Mouse (Mus musculus) midbrain, embryonic 16.5 days (tissue): ENCODE data around the gene Creld2. TPM values are rescaled to one million over a fixed set of nuclear protein-coding genes. Genes with fewer than 3 reads are reported as not detected.

Experiments used
- ATAC-seq: fragments of 200-750 bp; cut with Nextera tagmentation; 2 replicates; pipeline ENCODE4 v1.8.0; 2017; ENCODE audit warnings: moderate TSS enrichment
- H3K27ac ChIP-seq: fragments of 300-500 bp; sonication (generic); 2 replicates; pipeline ENCODE4 v1.5.1; 2014; ENCODE audit warnings: mild to moderate bottlenecking, low read length, mixed read lengths
- H3K27me3 ChIP-seq: fragments of 300-500 bp; sonication (generic); 2 replicates; pipeline ENCODE4 v1.6.1; 2014; ENCODE audit warnings: low read depth, low read length, mixed read lengths; ENCODE audit not compliant: control insufficient read depth, insufficient read depth
- H3K36me3 ChIP-seq: fragments of 300-500 bp; sonication (generic); 2 replicates; pipeline ENCODE4 v1.6.1; 2014; ENCODE audit warnings: mild to moderate bottlenecking, low read length, moderate library complexity, mixed read lengths; ENCODE audit not compliant: control insufficient read depth, insufficient read depth
- H3K4me1 ChIP-seq: fragments of 300-500 bp; sonication (generic); 2 replicates; pipeline ENCODE4 v1.6.1; 2014; ENCODE audit warnings: mild to moderate bottlenecking, low read length, mixed read lengths; ENCODE audit not compliant: control insufficient read depth, insufficient read depth
- H3K4me2 ChIP-seq: fragments of 300-500 bp; sonication (generic); 2 replicates; pipeline ENCODE4 v1.6.1; 2014; ENCODE audit warnings: mild to moderate bottlenecking, low read length, mixed read lengths
- H3K4me3 ChIP-seq: fragments of 300-500 bp; sonication (generic); 2 replicates; pipeline ENCODE4 v1.5.1; 2014; ENCODE audit warnings: low read depth, mild to moderate bottlenecking, low read length, moderate library complexity, mixed read lengths
- H3K9ac ChIP-seq: fragments of 300-500 bp; sonication (generic); 2 replicates; pipeline ENCODE4 v1.6.1; 2014; ENCODE audit warnings: low read depth, low read length, mixed read lengths
- H3K9me3 ChIP-seq: fragments of 300-500 bp; sonication (generic); replicated peaks from 2 replicates; pipeline ENCODE4 v1.6.1; 2014; ENCODE audit warnings: mild to moderate bottlenecking, low read length, mixed read lengths; ENCODE audit not compliant: control insufficient read depth, poor library complexity, severe bottlenecking
- WGBS: fragments of 180-500 bp; shearing (Covaris S2); extraction: QIAGEN DNeasy Blood & Tissue Kit; methylation state at CpG from one replicate; pipeline ENCODE4 v1.1.7; 2014; 5-methylcytosine and 5-hydroxymethylcytosine counted together
- polyA plus RNA-seq: library from polyadenylated mRNA; unstranded; fragments of >200 nt; fragmentation: Nextera tagmentation; extraction: Ambion mirVana; gene quantifications from 2 replicates; pipeline ENCODE4 v1.2.1, GENCODE M21; 2015

Gene Creld2
- polyA plus RNA-seq, 1 experiment from 2014 or later: 60.6 TPM

- ATAC-seq: no peak
- H3K4me1 ChIP-seq: peaks cover 19% of the 10 kb centered on the region
- H3K36me3 ChIP-seq: peaks cover 14% of the 10 kb centered on the region
- 44% methylated on average over 5 of the region's 5 CpGs for WGBS
- no peak overlapping the region for H3K27ac ChIP-seq
- no peaks in the 10 kb centered on the region for H3K9me3 ChIP-seq
- H3K4me3 ChIP-seq: no peak overlapping the region
- no peak overlapping the region for H3K9ac ChIP-seq
- no peaks in the 10 kb centered on the region for H3K27me3 ChIP-seq
- H3K4me2 ChIP-seq: no peak overlapping the region
These were observed 48.0 kb downstream of the Creld2 start for GRCm38 (mm10) chr15:88867368-88868023.

- Histone ChIP-seq H3K36me3 (peaks cover 14% of the 10 kb centered on the region), H3K9me3 (no peaks in the 10 kb centered on the region), H3K27ac (no peak overlapping the region), H3K27me3 (no peaks in the 10 kb centered on the region), H3K9ac (no peak overlapping the region), H3K4me2 (no peak overlapping the region), H3K4me3 (no peak overlapping the region), H3K4me1 (peaks cover 19% of the 10 kb centered on the region)
- no peak for ATAC-seq
- WGBS: 83% methylated on average over 6 of the region's 6 CpGs
These were observed 48.7 kb downstream of the Creld2 start for GRCm38 (mm10) chr15:88868024-88868742.

DNA sequence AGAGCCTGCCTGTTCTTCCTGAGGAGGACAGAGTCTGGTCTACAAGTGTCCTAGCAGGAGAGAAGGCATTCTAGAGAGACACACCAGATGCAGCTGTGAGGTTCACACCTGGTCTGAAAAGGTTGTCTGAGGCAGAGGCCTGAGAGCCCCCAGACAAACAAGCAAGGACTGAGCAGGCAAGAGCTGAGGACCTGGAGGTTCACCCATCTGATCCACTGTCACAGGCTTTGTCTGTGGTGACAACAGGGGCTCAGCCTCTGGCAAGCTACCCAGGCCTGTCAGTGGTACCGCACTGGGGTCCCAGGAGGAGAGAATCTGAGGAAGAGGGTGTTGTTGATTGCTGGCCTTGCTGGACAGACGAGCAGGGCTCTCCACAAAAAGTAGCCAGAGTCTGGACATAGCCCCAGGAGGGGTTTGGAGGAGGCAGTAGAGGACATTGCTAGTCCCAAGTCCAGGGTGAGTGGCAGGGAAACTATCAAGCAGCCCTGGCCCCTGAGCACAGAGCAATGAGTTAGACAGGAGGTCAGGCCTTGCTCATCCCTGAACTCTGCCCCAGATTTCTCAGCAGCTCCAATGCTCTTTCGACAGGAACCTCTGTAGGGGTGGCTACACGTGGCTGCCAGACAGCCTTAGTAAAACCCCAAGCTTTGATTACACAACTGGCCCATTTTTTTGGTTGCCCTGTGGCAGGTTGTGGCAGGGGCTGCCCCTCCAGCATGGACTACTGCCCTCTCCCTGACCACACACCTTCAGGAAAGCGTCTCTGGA is 51.2 kb downstream of the Creld2 start:
- no peaks in the 10 kb centered on the region for H3K9me3 ChIP-seq
- 0 out of 2 replicates have a peak, but pooled peaks cover under 1% of the 10 kb centered on the region for H3K36me3 ChIP-seq
- WGBS: 74% methylated on average over 5 of the region's 5 CpGs
- no peak for ATAC-seq
- no peak overlapping the region for H3K4me3 ChIP-seq
- H3K27ac ChIP-seq: no peak overlapping the region
- no peak overlapping the region for H3K4me2 ChIP-seq
- H3K9ac ChIP-seq: no peak overlapping the region
- H3K27me3 ChIP-seq: no peaks in the 10 kb centered on the region
- peaks cover under 1% of the 10 kb centered on the region; the same call in 1 of the 2 replicates for H3K4me1 ChIP-seq

GRCm38 (mm10) chr15:88874061-88874460 is 54.6 kb downstream of the Creld2 start:
- H3K27ac ChIP-seq: no peak overlapping the region
- ATAC-seq: no peak
- H3K36me3 ChIP-seq: no peaks in the 10 kb centered on the region
- H3K4me1 ChIP-seq: 0 out of 2 replicates have a peak, but pooled peaks cover 2% of the 10 kb centered on the region
- WGBS: 83% methylated on average over 3 of the region's 3 CpGs
- no peak overlapping the region for H3K9ac ChIP-seq
- no peaks in the 10 kb centered on the region for H3K27me3 ChIP-seq
- no peak overlapping the region for H3K4me2 ChIP-seq
- no peaks in the 10 kb centered on the region for H3K9me3 ChIP-seq
- H3K4me3 ChIP-seq: no peak overlapping the region

DNA sequence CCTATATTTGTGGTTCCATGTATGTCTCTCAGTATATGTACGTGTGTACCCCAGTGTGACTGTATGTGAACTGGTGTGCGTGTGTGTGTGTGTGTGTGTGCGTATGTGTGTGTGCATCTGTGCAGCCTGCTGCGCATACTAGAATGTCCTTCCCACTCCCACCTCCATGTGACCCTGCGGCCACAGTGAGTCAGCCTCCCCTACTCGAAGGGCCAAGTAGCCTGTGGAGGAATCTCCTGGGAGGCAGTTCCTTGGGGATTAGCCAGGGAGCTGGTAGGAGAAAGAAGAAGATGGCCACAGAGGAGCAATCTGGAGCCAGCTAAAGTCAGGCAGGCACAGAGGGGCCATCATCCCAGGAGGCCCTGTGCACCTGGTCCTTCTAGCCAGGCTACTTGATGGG is 55.0 kb downstream of the Creld2 start:
- Histone ChIP-seq H3K9ac (no peak overlapping the region), H3K4me2 (no peak overlapping the region), H3K4me3 (no peak overlapping the region), H3K9me3 (no peaks in the 10 kb centered on the region), H3K27ac (no peak overlapping the region), H3K36me3 (no peaks in the 10 kb centered on the region), H3K4me1 (0 out of 2 replicates have a peak, but pooled peaks cover 2% of the 10 kb centered on the region), H3K27me3 (no peaks in the 10 kb centered on the region)
- WGBS: 87% methylated on average over 6 of the region's 6 CpGs
- no peak for ATAC-seq

GRCm38 (mm10) chr15:88875625-88876081 is 56.2 kb downstream of the Creld2 start:
- 28% methylated on average over 10 of the region's 10 CpGs for WGBS
- Histone ChIP-seq H3K9me3 (no peaks in the 10 kb centered on the region), H3K4me1 (0 out of 2 replicates have a peak, but pooled peaks cover 2% of the 10 kb centered on the region), H3K27ac (no peak overlapping the region), H3K36me3 (no peaks in the 10 kb centered on the region), H3K4me3 (no peak overlapping the region), H3K4me2 (no peak overlapping the region), H3K27me3 (no peaks in the 10 kb centered on the region), H3K9ac (0 out of 2 replicates have a peak overlapping the region, but pooled peaks have one; percentile 6)
- no peak for ATAC-seq

Other genes starting within 250 kb of the Creld2 start
- not detected in 2 replicates for gene Zdhhc25, start 219.3 kb upstream of the Creld2 start, polyA plus RNA-seq
- 15.5 and 20.7 TPM in 2 replicates for gene Brd1, start 85.4 kb upstream of the Creld2 start, polyA plus RNA-seq
- gene Zbed4, start 68.0 kb upstream of the Creld2 start, polyA plus RNA-seq: 14.2 and 18.5 TPM in 2 replicates
- 7.8 and 9.4 TPM in 2 replicates for gene Alg12, start 328 bp upstream of the Creld2 start, polyA plus RNA-seq
- gene Pim3, start 42.5 kb downstream of the Creld2 start, polyA plus RNA-seq: 64.7 and 67.5 TPM in 2 replicates
- gene Ttll8, start 134.8 kb downstream of the Creld2 start, polyA plus RNA-seq: 0.16 and 0.34 TPM in 2 replicates
- gene Mlc1, start 159.4 kb downstream of the Creld2 start, polyA plus RNA-seq: 21.0 and 31.5 TPM in 2 replicates
- gene Mov10l1, start 163.3 kb downstream of the Creld2 start, polyA plus RNA-seq: not detected in 2 replicates
- gene Panx2, start 240.1 kb downstream of the Creld2 start, polyA plus RNA-seq: 7.5 and 9.5 TPM in 2 replicates